Mouse (Mus musculus) brain, adult 10 weeks (tissue): ENCODE results near the gene Car1. TPM values are rescaled to one million over a fixed set of nuclear protein-coding genes. Genes with fewer than 3 reads are reported as not detected.

ENCODE experiments used
- polyA plus RNA-seq: library from polyadenylated mRNA; stranded (reverse); fragments of 350-450 nt; fragmentation: Illumina TruSeq; extraction: RNeasy Lipid Tissue Mini Kit (QIAGEN cat#74804); gene quantifications from one replicate; pipeline ENCODE4 v1.2.3, GENCODE M21; 2015; ENCODE audit warnings: low read depth, low replicate concordance

Car1 gene
- not detected for polyA plus RNA-seq

DNA sequence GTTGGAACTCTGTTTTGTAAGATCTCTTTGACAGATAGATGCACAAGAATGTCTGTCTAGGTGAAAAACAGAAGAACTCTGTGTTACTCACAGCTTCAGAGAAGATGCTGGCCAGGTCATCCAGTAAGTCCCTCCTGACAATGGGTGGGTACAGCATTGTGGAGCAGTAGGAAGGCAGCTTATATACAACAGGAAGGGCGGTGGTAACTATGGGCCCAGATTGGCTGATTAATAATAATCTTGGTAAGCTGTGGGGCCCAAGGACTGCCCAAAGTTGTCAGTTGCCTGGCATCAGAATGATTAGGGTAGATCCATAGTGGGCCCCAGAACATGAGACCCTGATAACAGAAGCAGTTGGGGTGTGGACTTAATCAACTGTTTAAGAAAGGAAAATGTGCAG, at the start of gene Car1:
Car1 (minus strand) TSS at position 158 of the 400 bp plus-strand sequence.

Other genes with a start within 250 kb of the Car1 start
- 180 TPM for gene 1810022K09Rik, start 197.1 kb downstream of the Car1 start, polyA plus RNA-seq
- gene Car13, start 166.6 kb downstream of the Car1 start, polyA plus RNA-seq, result 2.2 TPM
- 1.8 TPM for gene Car3, start 55.1 kb upstream of the Car1 start, polyA plus RNA-seq
- 294 TPM for gene Car2, start 77.9 kb upstream of the Car1 start, polyA plus RNA-seq